Mouse (Mus musculus): ENCODE results near the gene Tns1. TPM values are rescaled to one million over a fixed set of nuclear protein-coding genes. Genes with fewer than 3 reads are reported as not detected.

The Tns1 gene
- polyA plus RNA-seq, 1 experiment from 2014 or later: 15.5 TPM

- H3K27me3 ChIP-seq (ENCODE audit: control insufficient read depth, insufficient read depth, low read length): no peaks in the 10 kb centered on the region
- H3K9ac ChIP-seq: no peak overlapping the region
- no peak overlapping the region for H3K4me2 ChIP-seq (replicated peaks)
- DNase-seq (ENCODE audit: low spot score): no peak
- no peak for ATAC-seq (ENCODE audit: low FRiP score)
- H3K4me3 ChIP-seq (replicated peaks; ENCODE audit: low read length): no peak overlapping the region
- H3K36me3 ChIP-seq (replicated peaks; ENCODE audit: control insufficient read depth, insufficient read depth): no peaks in the 10 kb centered on the region
- H3K4me1 ChIP-seq (replicated peaks; ENCODE audit: control insufficient read depth, insufficient read depth, low read length): peaks cover 16% of the 10 kb centered on the region
- no peak overlapping the region for H3K27ac ChIP-seq
- WGBS: 49% methylated on average over 9 of the region's 9 CpGs
- no peaks in the 10 kb centered on the region for H3K9me3 ChIP-seq (ENCODE audit: control insufficient read depth, low read length)
Observed at GRCm38 (mm10) chr1:73958210-73958983, 165.9 kb downstream of the Tns1 start.

GRCm38 (mm10) chr1:73957428-73957827, 166.8 kb downstream of the Tns1 start:
- ATAC-seq (ENCODE audit: low FRiP score): no peak
- H3K9me3 ChIP-seq (ENCODE audit: control insufficient read depth, low read length): no peaks in the 10 kb centered on the region
- peaks cover 9% of the 10 kb centered on the region for H3K4me1 ChIP-seq (replicated peaks; ENCODE audit: control insufficient read depth, insufficient read depth, low read length)
- H3K4me3 ChIP-seq (replicated peaks; ENCODE audit: low read length): no peak overlapping the region
- 0 out of 2 replicates have a peak overlapping the region, but pooled peaks have one; percentile 1 for H3K27ac ChIP-seq
- H3K27me3 ChIP-seq (ENCODE audit: control insufficient read depth, insufficient read depth, low read length): no peaks in the 10 kb centered on the region
- H3K4me2 ChIP-seq (replicated peaks): no peak overlapping the region
- H3K36me3 ChIP-seq (replicated peaks; ENCODE audit: control insufficient read depth, insufficient read depth): no peaks in the 10 kb centered on the region
- no peak for DNase-seq (ENCODE audit: low spot score)
- WGBS: 82% methylated on average over 4 of the region's 4 CpGs
- no peak overlapping the region for H3K9ac ChIP-seq

GRCm38 (mm10) chr1:73956320-73956719, 167.9 kb downstream of the Tns1 start:
- Histone ChIP-seq H3K27ac (no peak overlapping the region), H3K9ac (no peak overlapping the region), H3K27me3 (ENCODE audit: control insufficient read depth, insufficient read depth, low read length) (no peaks in the 10 kb centered on the region), H3K36me3 (replicated peaks; ENCODE audit: control insufficient read depth, insufficient read depth) (no peaks in the 10 kb centered on the region), H3K4me1 (replicated peaks; ENCODE audit: control insufficient read depth, insufficient read depth, low read length) (peaks cover 5% of the 10 kb centered on the region; the same call in 1 of the 2 replicates), H3K9me3 (ENCODE audit: control insufficient read depth, low read length) (no peaks in the 10 kb centered on the region), H3K4me2 (replicated peaks) (no peak overlapping the region), H3K4me3 (replicated peaks; ENCODE audit: low read length) (no peak overlapping the region)
- WGBS: 100% methylated on average over 1 of the region's 1 CpGs
- ATAC-seq (ENCODE audit: low FRiP score) (no peak), DNase-seq (ENCODE audit: low spot score) (no peak)

- Histone ChIP-seq H3K27ac (no peak overlapping the region), H3K27me3 (ENCODE audit: control insufficient read depth, insufficient read depth, low read length) (no peaks in the 10 kb centered on the region), H3K9ac (no peak overlapping the region), H3K36me3 (replicated peaks; ENCODE audit: control insufficient read depth, insufficient read depth) (no peaks in the 10 kb centered on the region), H3K4me3 (replicated peaks; ENCODE audit: low read length) (no peak overlapping the region), H3K4me1 (replicated peaks; ENCODE audit: control insufficient read depth, insufficient read depth, low read length) (peaks cover 5% of the 10 kb centered on the region; the same call in 1 of the 2 replicates), H3K9me3 (ENCODE audit: control insufficient read depth, low read length) (no peaks in the 10 kb centered on the region), H3K4me2 (replicated peaks) (no peak overlapping the region)
- ATAC-seq (ENCODE audit: low FRiP score) (0 out of 2 replicates have a peak, but pooled peaks have one; percentile 29), DNase-seq (ENCODE audit: low spot score) (no peak)
- 15% methylated on average over 4 of the region's 4 CpGs for WGBS
Observed at GRCm38 (mm10) chr1:73955259-73955842, 168.9 kb downstream of the Tns1 start.

GRCm38 (mm10) chr1:73954614-73955013, 169.6 kb downstream of the Tns1 start:
- no peaks in the 10 kb centered on the region for H3K36me3 ChIP-seq (replicated peaks; ENCODE audit: control insufficient read depth, insufficient read depth)
- H3K4me2 ChIP-seq (replicated peaks): no peak overlapping the region
- peaks cover 5% of the 10 kb centered on the region; the same call in 1 of the 2 replicates for H3K4me1 ChIP-seq (replicated peaks; ENCODE audit: control insufficient read depth, insufficient read depth, low read length)
- H3K9me3 ChIP-seq (ENCODE audit: control insufficient read depth, low read length): no peaks in the 10 kb centered on the region
- no peaks in the 10 kb centered on the region for H3K27me3 ChIP-seq (ENCODE audit: control insufficient read depth, insufficient read depth, low read length)
- ATAC-seq (ENCODE audit: low FRiP score) (no peak), DNase-seq (ENCODE audit: low spot score) (no peak)
- 55% methylated on average over 4 of the region's 4 CpGs for WGBS
- H3K4me3 ChIP-seq (replicated peaks; ENCODE audit: low read length): no peak overlapping the region
- no peak overlapping the region for H3K27ac ChIP-seq
- H3K9ac ChIP-seq: no peak overlapping the region

- H3K27ac ChIP-seq: no peak overlapping the region
- no peak for DNase-seq (ENCODE audit: low spot score)
- no peak overlapping the region for H3K9ac ChIP-seq
- H3K27me3 ChIP-seq (ENCODE audit: control insufficient read depth, insufficient read depth, low read length): no peaks in the 10 kb centered on the region
- no peak for ATAC-seq (ENCODE audit: low FRiP score)
- H3K4me3 ChIP-seq (replicated peaks; ENCODE audit: low read length): no peak overlapping the region
- WGBS: 89% methylated on average over 6 of the region's 6 CpGs
- H3K4me2 ChIP-seq (replicated peaks): no peak overlapping the region
- H3K36me3 ChIP-seq (replicated peaks; ENCODE audit: control insufficient read depth, insufficient read depth): no peaks in the 10 kb centered on the region
- no peaks in the 10 kb centered on the region for H3K9me3 ChIP-seq (ENCODE audit: control insufficient read depth, low read length)
- peaks cover 5% of the 10 kb centered on the region; the same call in 1 of the 2 replicates for H3K4me1 ChIP-seq (replicated peaks; ENCODE audit: control insufficient read depth, insufficient read depth, low read length)
Observed at GRCm38 (mm10) chr1:73954015-73954408, 170.2 kb downstream of the Tns1 start.

- H3K27me3 ChIP-seq (ENCODE audit: control insufficient read depth, insufficient read depth, low read length): no peaks in the 10 kb centered on the region
- ATAC-seq (ENCODE audit: low FRiP score) (no peak), DNase-seq (ENCODE audit: low spot score) (no peak)
- H3K27ac ChIP-seq: no peak overlapping the region
- H3K4me2 ChIP-seq (replicated peaks): no peak overlapping the region
- peaks cover 5% of the 10 kb centered on the region; the same call in 1 of the 2 replicates for H3K4me1 ChIP-seq (replicated peaks; ENCODE audit: control insufficient read depth, insufficient read depth, low read length)
- H3K9me3 ChIP-seq (ENCODE audit: control insufficient read depth, low read length): no peaks in the 10 kb centered on the region
- no peaks in the 10 kb centered on the region for H3K36me3 ChIP-seq (replicated peaks; ENCODE audit: control insufficient read depth, insufficient read depth)
- H3K4me3 ChIP-seq (replicated peaks; ENCODE audit: low read length): no peak overlapping the region
- WGBS: 92% methylated on average over 20 of the region's 20 CpGs
- H3K9ac ChIP-seq: no peak overlapping the region
Observed at GRCm38 (mm10) chr1:73953317-73954014, 170.8 kb downstream of the Tns1 start.

- no peak for ATAC-seq (ENCODE audit: low FRiP score)
- no peak overlapping the region for H3K9ac ChIP-seq
- H3K36me3 ChIP-seq (replicated peaks; ENCODE audit: control insufficient read depth, insufficient read depth): no peaks in the 10 kb centered on the region
- no peaks in the 10 kb centered on the region for H3K27me3 ChIP-seq (ENCODE audit: control insufficient read depth, insufficient read depth, low read length)
- no peaks in the 10 kb centered on the region for H3K9me3 ChIP-seq (ENCODE audit: control insufficient read depth, low read length)
- 80% methylated on average over 10 of the region's 10 CpGs for WGBS
- H3K4me3 ChIP-seq (replicated peaks; ENCODE audit: low read length): no peak overlapping the region
- no peak overlapping the region for H3K27ac ChIP-seq
- H3K4me2 ChIP-seq (replicated peaks): no peak overlapping the region
- H3K4me1 ChIP-seq (replicated peaks; ENCODE audit: control insufficient read depth, insufficient read depth, low read length): peaks cover 5% of the 10 kb centered on the region; the same call in 1 of the 2 replicates
- DNase-seq (ENCODE audit: low spot score): no peak
Observed at GRCm38 (mm10) chr1:73952598-73952997, 171.7 kb downstream of the Tns1 start.

- no peak overlapping the region for H3K9ac ChIP-seq
- WGBS: 94% methylated on average over 3 of the region's 3 CpGs
- H3K9me3 ChIP-seq (ENCODE audit: control insufficient read depth, low read length): no peaks in the 10 kb centered on the region
- DNase-seq (ENCODE audit: low spot score): no peak
- no peaks in the 10 kb centered on the region for H3K36me3 ChIP-seq (replicated peaks; ENCODE audit: control insufficient read depth, insufficient read depth)
- H3K4me3 ChIP-seq (replicated peaks; ENCODE audit: low read length): no peak overlapping the region
- no peaks in the 10 kb centered on the region for H3K27me3 ChIP-seq (ENCODE audit: control insufficient read depth, insufficient read depth, low read length)
- H3K4me1 ChIP-seq (replicated peaks; ENCODE audit: control insufficient read depth, insufficient read depth, low read length): peaks cover 5% of the 10 kb centered on the region; the same call in 1 of the 2 replicates
- no peak overlapping the region for H3K4me2 ChIP-seq (replicated peaks)
- ATAC-seq (ENCODE audit: low FRiP score): no peak
- H3K27ac ChIP-seq: no peak overlapping the region
Observed at GRCm38 (mm10) chr1:73951178-73951577, 173.1 kb downstream of the Tns1 start.
